Mouse (Mus musculus) neural tube, embryonic 10.5 days (tissue): ENCODE data around the gene Sept9.

ENCODE experiments used
- DNase-seq: peaks from one replicate; pipeline ENCODE4 v3.0.0-alpha.2; 2017; ENCODE audit warnings: low spot score; ENCODE audit errors: extremely low spot score

The Sept9 gene

GRCm38 (mm10) chr11:117370262-117370850, 170.9 kb downstream of the Sept9 start:
- DNase-seq = no peak

GRCm38 (mm10) chr11:117372537-117372936, 173.1 kb downstream of the Sept9 start:
- DNase-seq = no peak

GRCm38 (mm10) chr11:117373195-117373594, 173.7 kb downstream of the Sept9 start:
- no peak for DNase-seq

- DNase-seq = no peak
Measured at GRCm38 (mm10) chr11:117373870-117374269, 174.4 kb downstream of the Sept9 start.

GRCm38 (mm10) chr11:117374288-117374687, 174.8 kb downstream of the Sept9 start:
- no peak for DNase-seq

GRCm38 (mm10) chr11:117379774-117380173, 180.3 kb downstream of the Sept9 start:
- no peak for DNase-seq

- no peak for DNase-seq
Measured at GRCm38 (mm10) chr11:117384235-117384634, 184.8 kb downstream of the Sept9 start.

- peak; percentile 94 for DNase-seq
Measured at GRCm38 (mm10) chr11:117384897-117385296, 185.4 kb downstream of the Sept9 start.

- no peak for DNase-seq
Measured at GRCm38 (mm10) chr11:117385331-117386103, 186.1 kb downstream of the Sept9 start.

GRCm38 (mm10) chr11:117387241-117387640, 187.8 kb downstream of the Sept9 start:
- no peak for DNase-seq

- peak; percentile 66 for DNase-seq
Measured at GRCm38 (mm10) chr11:117390001-117390402, 190.5 kb downstream of the Sept9 start.

- DNase-seq = no peak
Measured at GRCm38 (mm10) chr11:117390774-117391534, 191.5 kb downstream of the Sept9 start.

GRCm38 (mm10) chr11:117392251-117392650, 192.8 kb downstream of the Sept9 start:
- DNase-seq = no peak

GRCm38 (mm10) chr11:117393715-117394114, 194.3 kb downstream of the Sept9 start:
- DNase-seq = no peak

GRCm38 (mm10) chr11:117394230-117395137, 195.0 kb downstream of the Sept9 start:
- DNase-seq = peak; percentile 61

GRCm38 (mm10) chr11:117395228-117395627, 195.8 kb downstream of the Sept9 start:
- DNase-seq = no peak

GRCm38 (mm10) chr11:117396929-117397328, 197.5 kb downstream of the Sept9 start:
- no peak for DNase-seq

- DNase-seq = no peak
Measured at GRCm38 (mm10) chr11:117397755-117398154, 198.3 kb downstream of the Sept9 start.

- no peak for DNase-seq
Measured at GRCm38 (mm10) chr11:117398191-117398590, 198.7 kb downstream of the Sept9 start.

- no peak for DNase-seq
Measured at GRCm38 (mm10) chr11:117401583-117402367, 202.3 kb downstream of the Sept9 start.
